Mouse (Mus musculus) forebrain, embryonic 16.5 days (tissue): ENCODE measurements at regions not wholly inside any gene's neighbourhood (a gene's known extent, or its start where the extent isn't known, plus 50 kb on each side); places are given as distances from the start of the nearest gene placed in this dataset.
A peak's percentile ranks its signal among the peaks of the same experiment; 100 is the strongest.

Source experiments
- ATAC-seq: fragments of 200-750 bp; cut with Nextera tagmentation; 2 replicates; pipeline ENCODE4 v1.8.0; 2017; ENCODE audit warnings: mild to moderate bottlenecking, moderate library complexity
- H3K27ac ChIP-seq: fragments of 300-500 bp; sonication (generic); 2 replicates; pipeline ENCODE4 v1.5.1; 2014; ENCODE audit warnings: low read length, control low read depth
- H3K27me3 ChIP-seq: fragments of 300-500 bp; sonication (generic); replicated peaks from 2 replicates; pipeline ENCODE4 v1.6.1; 2014; ENCODE audit warnings: low read length; ENCODE audit not compliant: control insufficient read depth, insufficient read depth
- H3K36me3 ChIP-seq: fragments of 300-500 bp; sonication (generic); 2 replicates; pipeline ENCODE4 v1.6.1; 2014; ENCODE audit not compliant: control insufficient read depth, insufficient read depth
- H3K4me1 ChIP-seq: fragments of 300-500 bp; sonication (generic); replicated peaks from 2 replicates; pipeline ENCODE4 v1.6.1; 2014; ENCODE audit warnings: low read length; ENCODE audit not compliant: control insufficient read depth, insufficient read depth
- H3K4me2 ChIP-seq: fragments of 300-500 bp; sonication (generic); 2 replicates; pipeline ENCODE4 v1.6.1; 2014; ENCODE audit warnings: mild to moderate bottlenecking, low read length, control low read depth
- H3K4me3 ChIP-seq: fragments of 300-500 bp; sonication (generic); replicated peaks from 2 replicates; pipeline ENCODE4 v1.5.1; 2014; ENCODE audit warnings: mild to moderate bottlenecking, low read length, control low read depth
- H3K9ac ChIP-seq: fragments of 300-500 bp; sonication (generic); replicated peaks from 2 replicates; pipeline ENCODE4 v1.6.1; 2014; ENCODE audit warnings: low read depth, low read length, control low read depth
- H3K9me3 ChIP-seq: fragments of 300-500 bp; sonication (generic); 2 replicates; pipeline ENCODE4 v1.6.1; 2016; ENCODE audit warnings: low read length; ENCODE audit not compliant: control insufficient read depth
- WGBS: fragments of 180-500 bp; shearing (Covaris S2); extraction: QIAGEN DNeasy Blood & Tissue Kit; methylation state at CpG from one replicate; pipeline ENCODE4 v1.1.7; 2014; 5-methylcytosine and 5-hydroxymethylcytosine counted together

DNA sequence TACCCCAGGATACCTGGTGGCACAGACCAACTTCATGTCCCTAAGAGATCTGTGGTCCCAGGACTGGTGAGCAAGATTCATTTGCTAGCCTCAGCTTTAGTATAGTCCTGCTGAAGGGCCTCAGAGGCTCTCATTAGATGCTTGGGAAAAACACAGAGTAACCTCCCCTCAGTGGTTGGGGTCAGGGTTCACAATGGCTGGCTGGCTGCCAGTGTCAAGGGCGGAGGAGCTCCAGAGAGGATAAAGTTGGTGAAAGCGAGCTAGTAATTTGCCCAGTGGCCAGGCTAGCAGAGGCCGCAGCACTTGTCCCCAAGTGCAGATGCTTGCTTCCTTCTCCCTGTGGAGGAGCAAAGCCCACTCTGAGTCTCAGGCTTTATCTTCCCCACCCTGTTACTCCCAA, 203.8 kb upstream of the Prox1 start:
- no peak overlapping the region for H3K27ac ChIP-seq
- H3K27me3 ChIP-seq: no peaks in the 10 kb centered on the region; the same call in 1 of the 2 replicates
- no peak overlapping the region for H3K9ac ChIP-seq
- H3K36me3 ChIP-seq: no peaks in the 10 kb centered on the region
- no peak overlapping the region for H3K4me2 ChIP-seq
- H3K4me3 ChIP-seq: no peak overlapping the region
- H3K9me3 ChIP-seq: no peaks in the 10 kb centered on the region
- no peak for ATAC-seq
- H3K4me1 ChIP-seq: peaks cover 7% of the 10 kb centered on the region
- 20% methylated on average over 3 of the region's 3 CpGs for WGBS

- WGBS: 27% methylated on average over 8 of the region's 8 CpGs
- Histone ChIP-seq H3K9me3 (no peaks in the 10 kb centered on the region), H3K27me3 (no peaks in the 10 kb centered on the region), H3K4me3 (no peak overlapping the region), H3K4me1 (no peaks in the 10 kb centered on the region), H3K36me3 (no peaks in the 10 kb centered on the region), H3K27ac (no peak overlapping the region), H3K9ac (no peak overlapping the region), H3K4me2 (no peak overlapping the region)
- ATAC-seq: no peak
Measured at GRCm38 (mm10) chr1:190366631-190367030, 196.1 kb upstream of the Prox1 start.

GRCm38 (mm10) chr1:190365126-190365525, 194.6 kb upstream of the Prox1 start:
- Histone ChIP-seq H3K4me2 (no peak overlapping the region), H3K4me3 (no peak overlapping the region), H3K27ac (no peak overlapping the region), H3K27me3 (no peaks in the 10 kb centered on the region), H3K36me3 (no peaks in the 10 kb centered on the region), H3K9me3 (no peaks in the 10 kb centered on the region), H3K4me1 (no peaks in the 10 kb centered on the region), H3K9ac (no peak overlapping the region)
- no peak for ATAC-seq
- WGBS: 92% methylated on average over 11 of the region's 11 CpGs

- no peak for ATAC-seq
- Histone ChIP-seq H3K4me1 (no peaks in the 10 kb centered on the region), H3K9ac (no peak overlapping the region), H3K9me3 (no peaks in the 10 kb centered on the region), H3K4me3 (no peak overlapping the region), H3K36me3 (no peaks in the 10 kb centered on the region), H3K4me2 (no peak overlapping the region), H3K27ac (no peak overlapping the region), H3K27me3 (no peaks in the 10 kb centered on the region)
- WGBS: 96% methylated on average over 5 of the region's 5 CpGs
Measured at GRCm38 (mm10) chr1:190360661-190361060, 190.1 kb upstream of the Prox1 start.

GRCm38 (mm10) chr1:190357779-190358178, 187.3 kb upstream of the Prox1 start:
- no peak overlapping the region for H3K4me3 ChIP-seq
- no peak overlapping the region for H3K4me2 ChIP-seq
- no peak overlapping the region for H3K27ac ChIP-seq
- no peaks in the 10 kb centered on the region for H3K27me3 ChIP-seq
- 85% methylated on average over 5 of the region's 5 CpGs for WGBS
- H3K9ac ChIP-seq: no peak overlapping the region
- no peaks in the 10 kb centered on the region for H3K4me1 ChIP-seq
- H3K9me3 ChIP-seq: no peaks in the 10 kb centered on the region
- no peaks in the 10 kb centered on the region for H3K36me3 ChIP-seq
- no peak for ATAC-seq

GRCm38 (mm10) chr1:190347610-190348009, 177.1 kb upstream of the Prox1 start:
- H3K4me2 ChIP-seq: no peak overlapping the region
- H3K36me3 ChIP-seq: no peaks in the 10 kb centered on the region
- H3K4me3 ChIP-seq: no peak overlapping the region
- H3K4me1 ChIP-seq: no peaks in the 10 kb centered on the region; the same call in 1 of the 2 replicates
- ATAC-seq: no peak
- WGBS: 74% methylated on average over 5 of the region's 5 CpGs
- H3K27ac ChIP-seq: no peak overlapping the region
- no peaks in the 10 kb centered on the region for H3K9me3 ChIP-seq
- H3K27me3 ChIP-seq: peaks cover 2% of the 10 kb centered on the region; the same call in 1 of the 2 replicates
- no peak overlapping the region for H3K9ac ChIP-seq

- H3K36me3 ChIP-seq: no peaks in the 10 kb centered on the region
- WGBS: 89% methylated on average over 8 of the region's 8 CpGs
- no peak overlapping the region for H3K27ac ChIP-seq
- H3K4me2 ChIP-seq: no peak overlapping the region
- peaks cover 14% of the 10 kb centered on the region for H3K27me3 ChIP-seq
- no peak for ATAC-seq
- no peak overlapping the region for H3K4me3 ChIP-seq
- H3K9ac ChIP-seq: no peak overlapping the region
- H3K4me1 ChIP-seq: no peaks in the 10 kb centered on the region; the same call in 1 of the 2 replicates
- H3K9me3 ChIP-seq: no peaks in the 10 kb centered on the region
Measured at GRCm38 (mm10) chr1:190340715-190341114, 170.2 kb upstream of the Prox1 start.

DNA sequence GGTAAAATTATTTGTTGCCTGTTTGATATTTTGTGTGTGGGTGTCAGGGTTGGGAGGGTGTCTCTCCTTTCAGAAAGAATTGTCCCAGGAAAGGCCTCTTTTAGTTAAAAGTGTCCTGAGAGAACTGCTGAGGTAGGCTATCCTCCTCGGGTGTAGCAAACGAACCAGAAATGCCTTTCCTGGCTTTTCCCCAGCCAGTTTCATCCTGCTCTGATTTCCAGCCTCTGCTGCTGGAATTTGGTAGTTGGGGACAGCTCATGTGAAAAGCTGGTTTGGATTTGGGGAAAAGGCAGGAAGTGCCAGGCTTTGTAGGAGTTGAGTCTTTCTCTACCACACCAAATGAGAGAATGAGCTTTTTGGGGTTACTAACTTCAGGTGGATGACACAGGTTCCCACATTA, 164.0 kb upstream of the Prox1 start:
- Histone ChIP-seq H3K4me2 (no peak overlapping the region), H3K27me3 (peaks cover 33% of the 10 kb centered on the region), H3K27ac (no peak overlapping the region), H3K4me3 (no peak overlapping the region), H3K36me3 (no peaks in the 10 kb centered on the region), H3K4me1 (peaks cover 15% of the 10 kb centered on the region), H3K9ac (no peak overlapping the region), H3K9me3 (no peaks in the 10 kb centered on the region)
- no peak for ATAC-seq
- WGBS: 30% methylated on average over 2 of the region's 2 CpGs

DNA sequence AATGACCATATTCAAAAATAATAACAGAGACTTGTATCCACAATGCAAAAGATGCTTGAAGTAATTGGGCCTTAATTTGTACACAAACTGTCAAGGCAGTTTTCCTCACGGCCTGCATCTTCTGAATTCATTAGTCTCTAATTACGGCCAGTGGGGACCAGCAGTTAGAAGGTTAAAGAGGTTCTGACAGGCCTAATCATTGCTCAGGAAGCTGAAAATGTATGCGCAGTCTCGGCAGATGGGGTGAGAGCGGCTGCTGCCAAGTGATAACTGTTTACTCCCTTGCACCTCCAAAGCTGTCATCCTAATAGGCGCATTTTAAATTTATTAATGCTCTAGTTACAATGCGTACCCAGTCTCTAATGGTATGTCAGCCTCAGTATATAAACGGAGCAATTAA, 163.5 kb upstream of the Prox1 start:
- WGBS: 9% methylated on average over 8 of the region's 8 CpGs

GRCm38 (mm10) chr1:190332001-190332400, 161.5 kb upstream of the Prox1 start:
- Histone ChIP-seq H3K4me3 (no peak overlapping the region), H3K27ac (no peak overlapping the region), H3K4me1 (peaks cover 15% of the 10 kb centered on the region), H3K27me3 (peaks cover 30% of the 10 kb centered on the region), H3K9ac (no peak overlapping the region), H3K4me2 (no peak overlapping the region), H3K36me3 (no peaks in the 10 kb centered on the region), H3K9me3 (no peaks in the 10 kb centered on the region)
- 81% methylated on average over 3 of the region's 3 CpGs for WGBS
- ATAC-seq: no peak

More for the DNA sequence above, 163.5 kb upstream of the Prox1 start:
- H3K4me2 ChIP-seq: no peak overlapping the region
- H3K36me3 ChIP-seq: no peaks in the 10 kb centered on the region
- H3K9me3 ChIP-seq: no peaks in the 10 kb centered on the region
- no peak overlapping the region for H3K27ac ChIP-seq
- peaks cover 15% of the 10 kb centered on the region for H3K4me1 ChIP-seq
- peaks cover 33% of the 10 kb centered on the region for H3K27me3 ChIP-seq
- H3K9ac ChIP-seq: no peak overlapping the region
- ATAC-seq: peak; percentile 81
- H3K4me3 ChIP-seq: no peak overlapping the region
